Mouse (Mus musculus): ENCODE results near the gene Leo1.
A peak's percentile ranks its signal among the peaks of the same experiment; 100 is the strongest.
"Not testable (repeated sequence)": the region's sequence is repeated elsewhere in the genome, so short reads cannot be mapped to it uniquely, and the experiment has no call there.

Leo1 gene

DNA sequence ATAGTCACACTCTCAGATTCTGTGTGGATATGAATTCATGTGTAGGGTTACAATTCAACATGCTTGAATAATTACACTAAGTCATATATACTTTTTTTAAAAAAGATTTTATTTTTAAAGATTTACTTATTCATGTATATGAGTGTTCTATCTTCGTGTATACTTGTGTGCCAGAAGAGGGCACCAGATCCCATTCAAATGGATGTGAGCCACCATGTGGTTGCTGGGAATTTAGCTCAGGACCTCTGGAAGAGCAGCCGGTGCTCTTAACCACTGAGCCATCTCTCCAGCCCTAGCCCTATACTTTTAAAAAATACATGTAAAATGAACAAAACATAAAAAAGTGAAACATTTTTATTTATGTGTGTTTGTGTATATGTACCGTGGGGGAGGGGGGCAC lies 26.3 kb downstream of the Leo1 start:
- no peak for DNase-seq (ENCODE audit: low spot score in 2 of 2)

- peak; percentile 8 to 15 for DNase-seq (ENCODE audit: low spot score in 2 of 2)
Observed at GRCm38 (mm10) chr9:75468297-75468696, 27.0 kb downstream of the Leo1 start.

- DNase-seq (ENCODE audit: low spot score in 2 of 2) = no peak
Observed at GRCm38 (mm10) chr9:75477212-75477611, 35.9 kb downstream of the Leo1 start.

DNA sequence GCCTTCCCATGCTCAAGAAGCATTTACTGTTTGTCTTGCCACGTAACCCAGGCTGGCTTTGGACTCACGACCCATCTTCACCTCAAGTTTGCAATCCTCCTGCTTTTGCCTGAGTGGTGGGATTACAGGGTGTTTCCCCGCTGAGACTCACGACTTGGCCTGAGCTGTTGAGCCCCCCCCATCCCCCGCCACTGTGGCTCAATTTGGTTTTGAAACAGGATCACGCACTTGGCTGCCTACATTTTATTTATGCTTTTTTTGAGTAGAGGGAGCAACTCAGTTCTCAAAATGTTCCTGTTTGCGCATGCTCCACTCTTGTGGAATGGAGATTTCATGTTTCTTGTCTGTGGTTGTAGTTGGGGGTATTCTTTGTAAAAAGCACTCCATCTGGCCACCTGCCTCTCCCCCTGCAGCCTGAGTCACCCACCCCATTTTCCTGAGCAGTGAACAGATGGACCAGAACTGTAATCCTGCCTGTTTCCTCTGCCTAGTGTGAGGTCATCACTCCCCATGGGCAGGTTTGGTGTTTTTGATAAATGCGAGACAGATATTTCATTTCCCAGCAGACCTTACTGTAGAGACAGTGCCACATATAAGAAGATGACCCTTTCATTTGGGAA lies 37.9 kb downstream of the Leo1 start:
- DNase-seq (ENCODE audit: low spot score in 2 of 2) = no peak

DNA sequence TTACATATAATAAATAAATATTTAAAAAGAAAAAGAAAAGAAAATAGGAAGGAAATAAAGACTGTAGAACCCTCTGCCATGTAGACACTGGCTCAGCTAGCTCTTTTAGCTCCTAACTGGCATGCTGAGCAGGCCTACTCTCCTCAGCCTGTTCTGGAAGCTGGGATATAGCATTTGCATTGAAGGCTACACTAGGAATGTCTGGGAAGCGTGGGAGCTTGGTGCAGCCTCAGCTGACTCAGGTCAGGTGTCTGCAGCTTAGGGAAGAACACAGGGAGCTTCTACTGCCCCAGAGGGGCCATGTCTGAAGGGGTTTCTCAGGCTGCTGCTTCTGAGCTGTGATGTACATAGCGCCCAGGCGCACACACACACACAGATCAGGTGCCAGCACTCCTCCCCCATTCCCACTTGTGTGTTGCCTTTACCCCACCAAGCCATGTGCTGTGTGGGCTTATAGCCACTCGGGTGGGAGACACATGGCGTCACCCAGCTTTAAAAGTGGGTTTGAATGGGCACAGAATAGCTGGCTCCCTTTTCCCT lies 39.3 kb downstream of the Leo1 start:
- DNase-seq (ENCODE audit: low spot score in 2 of 2) = no peak

DNA sequence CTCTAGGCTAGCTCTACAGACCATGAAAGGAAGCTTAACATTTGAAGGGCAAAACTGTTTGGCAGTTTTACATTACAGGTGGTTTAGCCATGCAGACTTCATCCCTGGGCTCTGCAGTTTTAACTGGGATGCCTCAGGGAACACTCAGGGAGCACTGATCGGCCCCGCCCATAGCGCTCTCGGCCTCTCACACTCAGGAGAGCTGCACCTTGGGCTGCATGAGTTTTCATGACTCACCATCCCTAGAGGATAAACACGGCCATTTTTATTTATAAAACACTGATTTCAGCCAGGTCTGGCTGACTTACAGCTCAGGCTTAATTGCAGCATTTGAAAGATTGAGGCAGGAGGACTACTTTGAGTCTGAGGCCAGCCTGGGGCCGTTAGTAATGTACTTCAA lies 43.9 kb downstream of the Leo1 start:
- no peak for DNase-seq (ENCODE audit: low spot score in 2 of 2)

DNA sequence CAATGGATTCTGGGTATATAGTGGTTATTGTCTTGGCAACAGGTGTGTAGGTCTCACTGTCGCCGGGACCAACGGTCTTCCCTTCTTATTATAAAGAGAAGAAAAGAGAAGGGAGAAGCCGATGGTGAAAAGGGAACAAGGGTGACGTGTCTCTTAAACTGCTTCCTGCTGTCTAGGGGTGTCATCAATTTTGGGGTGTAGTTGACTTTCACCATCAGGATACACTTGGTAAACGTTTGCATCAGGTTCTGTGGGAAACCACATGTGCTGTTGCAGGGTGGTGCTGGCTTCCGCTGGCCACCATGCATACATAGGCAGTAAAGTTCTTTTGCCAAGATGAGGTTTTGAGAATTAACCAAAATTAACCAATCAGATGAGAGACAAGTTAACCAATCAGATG lies 46.9 kb downstream of the Leo1 start:
- not testable (repeated sequence) for DNase-seq (ENCODE audit: low spot score in 2 of 2)

DNA sequence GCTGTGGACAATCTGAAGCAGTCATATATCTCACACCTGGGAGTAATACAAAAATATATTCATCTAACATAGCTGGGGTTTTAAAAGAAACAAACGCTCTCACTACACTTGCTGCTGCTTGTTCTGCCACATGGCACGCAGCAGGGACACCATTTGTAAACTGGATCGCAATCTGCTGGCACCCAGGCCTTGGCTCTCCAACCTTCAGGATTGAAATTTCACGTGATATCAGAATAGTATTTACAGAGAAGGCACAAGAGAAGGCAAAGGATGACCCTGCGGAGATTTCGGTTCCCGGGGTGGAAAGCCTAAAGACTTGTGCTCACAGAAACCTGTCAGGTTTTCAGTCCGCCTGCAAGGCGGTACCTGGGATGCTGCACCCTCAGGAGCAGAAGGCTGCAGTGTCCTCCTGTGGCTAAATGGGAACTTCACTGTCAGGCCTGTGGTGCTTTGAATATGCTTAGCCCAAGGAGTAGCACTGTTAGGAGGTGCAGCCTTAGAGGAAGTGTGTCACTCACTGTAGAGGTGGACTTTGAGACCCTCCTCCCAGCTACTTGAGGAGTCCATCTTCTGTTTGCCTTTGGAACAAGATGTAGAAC lies 53.2 kb downstream of the Leo1 start:
- no peak for DNase-seq (ENCODE audit: low spot score in 2 of 2)

- DNase-seq (ENCODE audit: low spot score in 2 of 2) = no peak
Observed at GRCm38 (mm10) chr9:75495945-75496344, 54.6 kb downstream of the Leo1 start.

DNA sequence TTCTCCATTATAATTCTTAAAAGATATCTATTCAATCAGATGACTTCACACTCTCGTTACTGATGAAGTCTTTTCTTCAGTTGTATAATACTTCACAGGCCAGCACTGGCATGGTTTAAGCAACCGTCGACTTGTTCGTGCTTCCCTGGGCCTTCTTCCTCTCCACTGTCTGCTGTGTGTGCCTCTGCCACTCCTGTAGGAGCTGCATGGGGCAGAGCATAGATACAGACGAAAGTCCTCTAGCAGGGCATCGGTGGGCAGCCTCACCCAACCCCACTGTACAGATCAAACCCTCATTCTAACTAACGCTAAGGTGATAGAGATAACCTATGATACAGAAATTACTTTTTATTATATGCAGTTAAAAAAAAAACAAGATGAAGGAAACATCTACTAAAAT lies 57.2 kb downstream of the Leo1 start:
- no peak for DNase-seq (ENCODE audit: low spot score in 2 of 2)

- no peak for DNase-seq (ENCODE audit: low spot score in 2 of 2)
Observed at GRCm38 (mm10) chr9:75504311-75504710, 63.0 kb downstream of the Leo1 start.

- DNase-seq (ENCODE audit: low spot score in 2 of 2) = no peak
Observed at GRCm38 (mm10) chr9:75511236-75511939, 70.1 kb downstream of the Leo1 start.

GRCm38 (mm10) chr9:75515464-75516113 lies 74.3 kb downstream of the Leo1 start:
- peak in 1 of 2 experiments; percentile 25 for DNase-seq (ENCODE audit: low spot score in 2 of 2)
